Mouse (Mus musculus) forebrain, embryonic 11.5 days (tissue): ENCODE results near the gene Oas1d. TPM values are rescaled to one million over a fixed set of nuclear protein-coding genes. Genes with fewer than 3 reads are reported as not detected.
"Not testable (repeated sequence)": the region's sequence is repeated elsewhere in the genome, so short reads cannot be mapped to it uniquely, and the experiment has no call there.

Source experiments
- ATAC-seq: fragments of 200-750 bp; cut with Nextera tagmentation; replicated peaks from 2 replicates; pipeline ENCODE4 v1.8.0; 2017; ENCODE audit warnings: moderate TSS enrichment; ENCODE audit not compliant: low FRiP score
- DNase-seq: peaks from one replicate; pipeline ENCODE4 v3.0.0-alpha.2; 2017; ENCODE audit warnings: low spot score
- H3K27ac ChIP-seq: fragments of 300-500 bp; sonication (generic); 2 replicates; pipeline ENCODE4 v1.5.1; 2014; ENCODE audit warnings: low read depth, low read length
- H3K27me3 ChIP-seq: fragments of 300-500 bp; sonication (generic); 2 replicates; pipeline ENCODE4 v1.6.1; 2014; ENCODE audit warnings: mild to moderate bottlenecking, low read length, mixed read lengths; ENCODE audit not compliant: control insufficient read depth, insufficient read depth
- H3K36me3 ChIP-seq: fragments of 300-500 bp; sonication (generic); 2 replicates; pipeline ENCODE4 v1.6.1; 2014; ENCODE audit warnings: mild to moderate bottlenecking, low read length, moderate library complexity, mixed read lengths; ENCODE audit not compliant: control insufficient read depth, insufficient read depth
- H3K4me1 ChIP-seq: fragments of 300-500 bp; sonication (generic); replicated peaks from 2 replicates; pipeline ENCODE4 v1.6.1; 2014; ENCODE audit warnings: low read length, mixed read lengths; ENCODE audit not compliant: control insufficient read depth, insufficient read depth
- H3K4me2 ChIP-seq: fragments of 300-500 bp; sonication (generic); 2 replicates; pipeline ENCODE4 v1.6.1; 2014; ENCODE audit warnings: low read depth, mild to moderate bottlenecking, low read length, moderate library complexity, mixed read lengths; ENCODE audit not compliant: severe bottlenecking
- H3K4me3 ChIP-seq: fragments of 300-500 bp; sonication (generic); 2 replicates; pipeline ENCODE4 v1.5.1; 2014; ENCODE audit warnings: low read depth, low read length
- H3K9ac ChIP-seq: fragments of 300-500 bp; sonication (generic); 2 replicates; pipeline ENCODE4 v1.6.1; 2014; ENCODE audit warnings: low read length
- H3K9me3 ChIP-seq: fragments of 300-500 bp; sonication (generic); 2 replicates; pipeline ENCODE4 v1.6.1; 2016; ENCODE audit warnings: low read length, mixed read lengths; ENCODE audit not compliant: control insufficient read depth
- WGBS: fragments of 180-500 bp; shearing (Covaris S2); extraction: QIAGEN DNeasy Blood & Tissue Kit; methylation state at CpG from one replicate; pipeline ENCODE4 v1.1.7; 2014; 5-methylcytosine and 5-hydroxymethylcytosine counted together
- polyA plus RNA-seq: library from polyadenylated mRNA; unstranded; fragments of >200 nt; fragmentation: Nextera tagmentation; extraction: Ambion mirVana; gene quantifications from 2 replicates; pipeline ENCODE4 v1.2.1, GENCODE M21; 2014

Gene Oas1d
- polyA plus RNA-seq, 1 experiment from 2014 or later = not detected

- not testable (repeated sequence) for H3K4me1 ChIP-seq, H3K27ac ChIP-seq, H3K9me3 ChIP-seq, H3K27me3 ChIP-seq, H3K4me2 ChIP-seq, H3K4me3 ChIP-seq, ATAC-seq, H3K9ac ChIP-seq, H3K36me3 ChIP-seq
- DNase-seq = peak; percentile 4
- 89% methylated on average over 6 of the region's 6 CpGs for WGBS
Measured at GRCm38 (mm10) chr5:120881681-120882080, 32.7 kb upstream of the Oas1d start.

GRCm38 (mm10) chr5:120887413-120887812, 26.9 kb upstream of the Oas1d start, which contains the start of gene Oas1g:
Gene Oas1g (minus strand): TSS chr5:120887613.
- not testable (repeated sequence) for H3K9me3 ChIP-seq, H3K4me3 ChIP-seq, H3K4me2 ChIP-seq, H3K9ac ChIP-seq, H3K27ac ChIP-seq, H3K4me1 ChIP-seq, ATAC-seq, H3K36me3 ChIP-seq, H3K27me3 ChIP-seq, DNase-seq
- 40% methylated on average over 5 of the region's 9 CpGs for WGBS

- Histone ChIP-seq H3K27me3 (no peaks in the 10 kb centered on the region), H3K27ac (no peak overlapping the region), H3K4me2 (no peak overlapping the region), H3K4me1 (no peaks in the 10 kb centered on the region), H3K9ac (no peak overlapping the region), H3K4me3 (no peak overlapping the region), H3K36me3 (no peaks in the 10 kb centered on the region), H3K9me3 (no peaks in the 10 kb centered on the region)
- ATAC-seq (no peak), DNase-seq (peak; percentile 15)
- WGBS = 56% methylated on average over 6 of the region's 6 CpGs
Measured at GRCm38 (mm10) chr5:120887831-120888230, 26.5 kb upstream of the Oas1d start.

GRCm38 (mm10) chr5:120888294-120888815, 26.0 kb upstream of the Oas1d start:
- H3K27ac ChIP-seq, H3K4me2 ChIP-seq, H3K9me3 ChIP-seq, H3K27me3 ChIP-seq, H3K9ac ChIP-seq, H3K4me3 ChIP-seq, H3K4me1 ChIP-seq, H3K36me3 ChIP-seq, ATAC-seq: not testable (repeated sequence)
- WGBS = 34% methylated on average over 4 of the region's 4 CpGs
- DNase-seq = peak; percentile 37

GRCm38 (mm10) chr5:120890026-120890425, 24.3 kb upstream of the Oas1d start:
- H3K9ac ChIP-seq = no peak overlapping the region
- 91% methylated on average over 2 of the region's 2 CpGs for WGBS
- no peak overlapping the region for H3K4me3 ChIP-seq
- H3K4me1 ChIP-seq = no peaks in the 10 kb centered on the region
- no peak overlapping the region for H3K4me2 ChIP-seq
- no peaks in the 10 kb centered on the region for H3K9me3 ChIP-seq
- ATAC-seq (no peak), DNase-seq (peak; percentile 37)
- H3K27ac ChIP-seq = no peak overlapping the region
- no peaks in the 10 kb centered on the region for H3K27me3 ChIP-seq
- no peaks in the 10 kb centered on the region for H3K36me3 ChIP-seq

- Histone ChIP-seq H3K4me2 (no peak overlapping the region), H3K9me3 (no peaks in the 10 kb centered on the region), H3K4me3 (no peak overlapping the region), H3K9ac (no peak overlapping the region), H3K36me3 (no peaks in the 10 kb centered on the region), H3K27me3 (no peaks in the 10 kb centered on the region), H3K4me1 (no peaks in the 10 kb centered on the region), H3K27ac (no peak overlapping the region)
- DNase-seq (peak; percentile 9), ATAC-seq (no peak)
- 48% methylated on average over 3 of the region's 3 CpGs for WGBS
Measured at GRCm38 (mm10) chr5:120890991-120891390, 23.3 kb upstream of the Oas1d start.

GRCm38 (mm10) chr5:120891566-120892242, 22.6 kb upstream of the Oas1d start:
- not testable (repeated sequence) for H3K4me1 ChIP-seq, H3K9ac ChIP-seq, H3K27me3 ChIP-seq, ATAC-seq, H3K9me3 ChIP-seq, DNase-seq, H3K27ac ChIP-seq, H3K4me3 ChIP-seq, H3K4me2 ChIP-seq, H3K36me3 ChIP-seq
- 88% methylated on average over 2 of the region's 2 CpGs for whole genome bisulfite sequencing

GRCm38 (mm10) chr5:120892243-120892660, 22.1 kb upstream of the Oas1d start:
- no peaks in the 10 kb centered on the region for H3K4me1 ChIP-seq
- WGBS = 85% methylated on average over 2 of the region's 2 CpGs
- no peak overlapping the region for H3K4me2 ChIP-seq
- peak; percentile 19 for DNase-seq
- no peak overlapping the region for H3K9ac ChIP-seq
- ATAC-seq = no peak
- no peaks in the 10 kb centered on the region for H3K36me3 ChIP-seq
- H3K9me3 ChIP-seq = no peaks in the 10 kb centered on the region
- H3K27ac ChIP-seq = no peak overlapping the region
- no peak overlapping the region for H3K4me3 ChIP-seq
- H3K27me3 ChIP-seq = no peaks in the 10 kb centered on the region

GRCm38 (mm10) chr5:120893866-120894265, 20.5 kb upstream of the Oas1d start:
- not testable (repeated sequence) for H3K27me3 ChIP-seq, H3K27ac ChIP-seq, H3K4me1 ChIP-seq, H3K9me3 ChIP-seq, H3K9ac ChIP-seq, H3K4me2 ChIP-seq, ATAC-seq, H3K36me3 ChIP-seq, H3K4me3 ChIP-seq
- peak; percentile 15 for DNase-seq
- 90% methylated on average over 4 of the region's 4 CpGs for WGBS
